Mouse (Mus musculus) activated CD4-positive, CD25-positive, alpha-beta regulatory T cell (primary cell): ENCODE measurements around the gene Lsm6. TPM values are rescaled to one million over a fixed set of nuclear protein-coding genes. Genes with fewer than 3 reads are reported as not detected.

Experiments
- polyA plus RNA-seq, 2 experiments: library from polyadenylated mRNA; unstranded; fragments of 100-300 nt; shearing (Covaris generic); gene quantifications; one replicate each; pipeline ENCODE4 v1.2.1; 2017

The Lsm6 gene
- polyA plus RNA-seq = 100 to 1,000 TPM; 148 to 151 TPM

GRCm38 (mm10) chr8:78820673-78821310 is at the start of gene Lsm6:
TSS of gene Lsm6 (minus strand) at chr8:78821140.

Other genes starting within 250 kb of the Lsm6 start
- 1 to 10 TPM; 2.1 to 2.4 TPM for gene Zfp827, start 207.3 kb upstream of the Lsm6 start, polyA plus RNA-seq